Comparison of ENCODE assay signal across 8 mouse cellular contexts in the genomic region with DNA sequence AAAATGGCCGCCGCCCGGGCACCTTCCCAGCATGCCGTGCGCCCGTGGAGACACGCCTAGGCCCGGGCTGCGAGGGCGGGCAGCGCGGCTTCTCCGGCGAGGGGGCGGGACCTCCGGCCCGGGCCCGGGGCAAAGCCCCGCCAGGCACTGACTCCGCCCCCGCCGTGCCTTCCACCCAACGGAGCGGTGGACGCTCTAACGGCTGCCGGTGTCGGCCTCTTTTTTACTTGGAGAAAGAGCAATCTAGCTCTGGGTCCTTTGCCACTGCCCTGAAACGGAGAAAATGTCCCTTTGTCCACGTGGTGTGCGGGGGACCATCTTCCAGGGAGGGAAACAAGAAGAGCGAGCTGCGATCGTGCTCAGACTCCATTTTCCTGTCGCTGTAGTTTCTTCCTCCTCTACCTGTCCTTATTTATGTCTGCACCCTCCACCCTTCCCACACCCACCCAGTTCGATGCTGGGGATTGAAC. TPM values are rescaled to one million over a fixed set of nuclear protein-coding genes. Genes with fewer than 3 reads are reported as not detected.
DNase-seq lines count a peak whose midpoint lies in the region; ATAC-seq and TF ChIP-seq lines count a peak whose summit lies in the region.

A gene (minus strand): TSS at position 58 of the 470 bp plus-strand sequence.

- peak within 1 kb of the TSS; percentile 97 for H3K27ac ChIP-seq in forebrain, embryonic 12.5 days
- H3K27ac ChIP-seq in heart, embryonic 16.5 days (ENCODE audit: low read length), result peak within 1 kb of the TSS; percentile 98
- peak within 1 kb of the TSS; percentile 98 for H3K27ac ChIP-seq in liver, embryonic 15.5 days (replicated peaks)
- H3K27ac ChIP-seq in neural tube, embryonic 11.5 days (ENCODE audit: low read depth, low read length), result peak within 1 kb of the TSS; percentile 88
- peak within 1 kb of the TSS; percentile 98 for H3K27ac ChIP-seq in stomach, embryonic 16.5 days (ENCODE audit: low read length)

- H3K4me3 ChIP-seq in E14TG2a.4 (replicated peaks; ENCODE audit: low read length), result peak within 1 kb of the TSS; percentile 99
- peak within 1 kb of the TSS; percentile 99 for H3K4me3 ChIP-seq in forebrain, embryonic 12.5 days (replicated peaks)
- peak within 1 kb of the TSS; percentile 99 for H3K4me3 ChIP-seq in heart, embryonic 16.5 days (ENCODE audit: low read length)
- peak within 1 kb of the TSS; percentile 99 for H3K4me3 ChIP-seq in liver, embryonic 15.5 days (replicated peaks)
- peak within 1 kb of the TSS; percentile 94 for H3K4me3 ChIP-seq in neural tube, embryonic 11.5 days (ENCODE audit: low read depth, low read length)
- H3K4me3 ChIP-seq in stomach, embryonic 16.5 days (replicated peaks; ENCODE audit: low read length), result peak within 1 kb of the TSS; percentile 97

- H3K4me2 ChIP-seq in forebrain, embryonic 12.5 days, result peak within 1 kb of the TSS; percentile 86
- H3K4me2 ChIP-seq in heart, embryonic 16.5 days (ENCODE audit: low read depth, low read length), result peak within 1 kb of the TSS; percentile 81
- peak within 1 kb of the TSS; percentile 76 for H3K4me2 ChIP-seq in liver, embryonic 15.5 days
- peak within 1 kb of the TSS; percentile 88 for H3K4me2 ChIP-seq in neural tube, embryonic 11.5 days (ENCODE audit: low read depth)
- H3K4me2 ChIP-seq in stomach, embryonic 16.5 days (ENCODE audit: low read depth, low read length), result peak within 1 kb of the TSS; percentile 82

- H3K9me3 ChIP-seq in E14TG2a.4 (ENCODE audit: low read length), result no peaks in the 10 kb centered on the region
- H3K9me3 ChIP-seq in forebrain, embryonic 12.5 days, result no peaks in the 10 kb centered on the region
- H3K9me3 ChIP-seq in heart, embryonic 16.5 days (replicated peaks; ENCODE audit: control insufficient read depth, low read length), result no peaks in the 10 kb centered on the region
- no peaks in the 10 kb centered on the region for H3K9me3 ChIP-seq in liver, embryonic 15.5 days (replicated peaks)
- H3K9me3 ChIP-seq in neural tube, embryonic 11.5 days (ENCODE audit: control insufficient read depth, low read length), result no peaks in the 10 kb centered on the region
- no peaks in the 10 kb centered on the region for H3K9me3 ChIP-seq in stomach, embryonic 16.5 days (replicated peaks; ENCODE audit: control insufficient read depth, low read length)

- H3K36me3 ChIP-seq in E14TG2a.4 (ENCODE audit: insufficient read depth, low read length), result peaks cover 26% of the 10 kb centered on the region; the same call in 1 of the 2 replicates
- H3K36me3 ChIP-seq in forebrain, embryonic 12.5 days (replicated peaks), result peaks cover 6% of the 10 kb centered on the region; the same call in 1 of the 2 replicates
- H3K36me3 ChIP-seq in heart, embryonic 16.5 days (ENCODE audit: control insufficient read depth, insufficient read depth), result peaks cover 2% of the 10 kb centered on the region; the same call in 1 of the 2 replicates
- peaks cover 18% of the 10 kb centered on the region for H3K36me3 ChIP-seq in liver, embryonic 15.5 days (replicated peaks)
- H3K36me3 ChIP-seq in neural tube, embryonic 11.5 days (ENCODE audit: control insufficient read depth, insufficient read depth, low read length), result peaks cover 2% of the 10 kb centered on the region; the same call in 1 of the 2 replicates
- no peaks in the 10 kb centered on the region for H3K36me3 ChIP-seq in stomach, embryonic 16.5 days (ENCODE audit: control insufficient read depth, insufficient read depth, low read length)

- ATAC-seq in forebrain, embryonic 12.5 days (ENCODE audit: low FRiP score), result peak; percentile 96
- ATAC-seq in heart, embryonic 16.5 days (replicated peaks; ENCODE audit: extremely low read depth, insufficient read depth, low FRiP score), result peak; percentile 98
- peak; percentile 94 for ATAC-seq in liver, embryonic 15.5 days (ENCODE audit: insufficient read depth)
- ATAC-seq in neural tube, embryonic 11.5 days (ENCODE audit: insufficient read depth, low FRiP score, low TSS enrichment), result peak; percentile 92
- ATAC-seq in stomach, embryonic 16.5 days (ENCODE audit: insufficient read depth, low FRiP score), result peak; percentile 97

- no peak for TF ChIP-seq CTCF in E14TG2a.4 (conservative IDR thresholded peaks at IDR 0.05; ENCODE audit: low read length)

- H3K27me3 ChIP-seq in E14TG2a.4 (ENCODE audit: insufficient read depth, low read length), result no peaks in the 10 kb centered on the region
- no peaks in the 10 kb centered on the region for H3K27me3 ChIP-seq in forebrain, embryonic 12.5 days
- H3K27me3 ChIP-seq in heart, embryonic 16.5 days (ENCODE audit: control insufficient read depth, insufficient read depth, low read length), result no peaks in the 10 kb centered on the region
- no peaks in the 10 kb centered on the region for H3K27me3 ChIP-seq in liver, embryonic 15.5 days
- H3K27me3 ChIP-seq in neural tube, embryonic 11.5 days (ENCODE audit: control insufficient read depth, insufficient read depth, low read length), result no peaks in the 10 kb centered on the region
- no peaks in the 10 kb centered on the region for H3K27me3 ChIP-seq in stomach, embryonic 16.5 days (ENCODE audit: control insufficient read depth, insufficient read depth, low read length)

- under 1% methylated on average over 35 of the region's 36 CpGs for WGBS in forebrain, embryonic 12.5 days
- under 1% methylated on average over 36 of the region's 36 CpGs for WGBS in heart, embryonic 16.5 days
- WGBS in liver, embryonic 15.5 days (ENCODE audit: insufficient replicate concordance), result under 1% methylated on average over 36 of the region's 36 CpGs
- under 1% methylated on average over 36 of the region's 36 CpGs for WGBS in neural tube, embryonic 11.5 days
- WGBS in stomach, embryonic 16.5 days, result under 1% methylated on average over 36 of the region's 36 CpGs

- peak within 1 kb of the TSS; percentile 99 for H3K9ac ChIP-seq in forebrain, embryonic 12.5 days
- H3K9ac ChIP-seq in heart, embryonic 16.5 days (ENCODE audit: low read length), result peak within 1 kb of the TSS; percentile 100
- peak within 1 kb of the TSS; percentile 99 for H3K9ac ChIP-seq in liver, embryonic 15.5 days
- peak within 1 kb of the TSS; percentile 80 for H3K9ac ChIP-seq in neural tube, embryonic 11.5 days (ENCODE audit: low read length)
- peak within 1 kb of the TSS; percentile 100 for H3K9ac ChIP-seq in stomach, embryonic 16.5 days (ENCODE audit: low read length)

- H3K4me1 ChIP-seq in E14TG2a.4 (replicated peaks; ENCODE audit: low read depth, low read length), result peaks cover 57% of the 10 kb centered on the region
- peaks cover 46% of the 10 kb centered on the region for H3K4me1 ChIP-seq in forebrain, embryonic 12.5 days
- H3K4me1 ChIP-seq in heart, embryonic 16.5 days (ENCODE audit: control insufficient read depth, insufficient read depth, low read length), result peaks cover 38% of the 10 kb centered on the region
- peaks cover 48% of the 10 kb centered on the region for H3K4me1 ChIP-seq in liver, embryonic 15.5 days (replicated peaks)
- peaks cover 10% of the 10 kb centered on the region; the same call in 1 of the 2 replicates for H3K4me1 ChIP-seq in neural tube, embryonic 11.5 days (ENCODE audit: control insufficient read depth, insufficient read depth, low read length)
- peaks cover 33% of the 10 kb centered on the region for H3K4me1 ChIP-seq in stomach, embryonic 16.5 days (ENCODE audit: control insufficient read depth, insufficient read depth, low read length)

- DNase-seq in c-Kit-positive CD71-positive TER-119-negative erythroid progenitor cells, embryonic 14.5 days (ENCODE audit: low read depth), result peak; percentile 88
- peak; percentile 95 to 98 for DNase-seq in kidney, postnatal 36 days
- peak; percentile 97 for DNase-seq in neural tube, embryonic 11.5 days (ENCODE audit: low spot score)

RNA-seq across cellular contexts. Expression of the gene that starts here (rescaled TPM):
- polyA plus RNA-seq in forebrain, embryonic 12.5 days (2016; fragmentation: Nextera tagmentation; extraction: Ambion mirVana), result 174 and 179 TPM in 2 replicates
- polyA plus RNA-seq in heart, embryonic 16.5 days (2015; fragmentation: Nextera tagmentation; extraction: Ambion mirVana), result 62.4 and 73.2 TPM in 2 replicates
- polyA plus RNA-seq in liver, embryonic 15.5 days (2015; fragmentation: Nextera tagmentation; extraction: Ambion mirVana), result 35.5 and 36.8 TPM in 2 replicates
- polyA plus RNA-seq in neural tube, embryonic 11.5 days (2014; fragmentation: Nextera tagmentation; extraction: Ambion mirVana), result 114 and 116 TPM in 2 replicates
- polyA plus RNA-seq in stomach, embryonic 16.5 days (2015; fragmentation: Nextera tagmentation; extraction: Ambion mirVana), result 96.7 and 112 TPM in 2 replicates

Comparison
In these comparisons a context has a peak if more than half of its experiments do, and no peak if none do; other contexts are left out.
1. Peak in every context shown above with its lines: DNase-seq, ATAC-seq, H3K4me3 ChIP-seq and H3K27ac ChIP-seq.